In genomic region chr11:104580091-104580490, GRCm38 (mm10) we compare ENCODE assay signal across 16 mouse cellular contexts. TPM values are rescaled to one million over a fixed set of nuclear protein-coding genes. Genes with fewer than 3 reads are reported as not detected.
DNase-seq lines count a peak whose midpoint lies in the region; ATAC-seq and TF ChIP-seq lines count a peak whose summit lies in the region.
"Had no signal": no experiment of that assay in that cellular context is flagged by ENCODE, and none has a peak within 500 bp of the region (broad histone marks: within the 10 kb centered on the region; RNA-seq: fewer than 3 reads in every experiment).

No protein-coding gene starts in this region.

- WGBS in forebrain, postnatal 0 days = 58% methylated on average over 6 of the region's 6 CpGs
- WGBS in forebrain, embryonic 12.5 days = 82% methylated on average over 6 of the region's 6 CpGs
- WGBS in heart, postnatal 0 days = 31% methylated on average over 6 of the region's 6 CpGs
- 49% methylated on average over 6 of the region's 6 CpGs for WGBS in lung, embryonic 15.5 days

- no peaks in the 10 kb centered on the region for H3K4me1 ChIP-seq in forebrain, postnatal 0 days (ENCODE audit: insufficient read depth)
- H3K4me1 ChIP-seq in forebrain, embryonic 12.5 days = no peaks in the 10 kb centered on the region; the same call in 1 of the 2 replicates
- peaks cover 31% of the 10 kb centered on the region for H3K4me1 ChIP-seq in heart, postnatal 0 days (ENCODE audit: control insufficient read depth, insufficient read depth)
- peaks cover 13% of the 10 kb centered on the region for H3K4me1 ChIP-seq in lung, embryonic 15.5 days
- H3K4me1 ChIP-seq: liver, embryonic 15.5 days had no signal

- no peaks in the 10 kb centered on the region for H3K9me3 ChIP-seq in forebrain, postnatal 0 days (ENCODE audit: low read length)
- no peaks in the 10 kb centered on the region for H3K9me3 ChIP-seq in forebrain, embryonic 12.5 days
- no peaks in the 10 kb centered on the region for H3K9me3 ChIP-seq in heart, postnatal 0 days (replicated peaks; ENCODE audit: control insufficient read depth, low read length)
- no peaks in the 10 kb centered on the region for H3K9me3 ChIP-seq in lung, embryonic 15.5 days
- H3K9me3 ChIP-seq: hindbrain, embryonic 12.5 days; limb, embryonic 13.5 days; liver, embryonic 15.5 days had no signal

- TF ChIP-seq POLR2A in brain, embryonic 14.5 days (IDR thresholded peaks at IDR 0.05; ENCODE audit: borderline replicate concordance, extremely low read depth, insufficient read depth, insufficient read length, poor library complexity, severe bottlenecking) = no peak

- H3K4me2 ChIP-seq in forebrain, postnatal 0 days (ENCODE audit: low read depth) = no peak overlapping the region
- H3K4me2 ChIP-seq in forebrain, embryonic 12.5 days = no peak overlapping the region
- H3K4me2 ChIP-seq in heart, postnatal 0 days (ENCODE audit: low read depth, low read length) = peak overlapping the region; percentile 1; the same call in 1 of the 2 replicates
- no peak overlapping the region for H3K4me2 ChIP-seq in lung, embryonic 15.5 days
- H3K4me2 ChIP-seq: hindbrain, embryonic 12.5 days; limb, embryonic 13.5 days; liver, embryonic 15.5 days had no signal

- H3K9ac ChIP-seq in forebrain, postnatal 0 days = no peak overlapping the region
- no peak overlapping the region for H3K9ac ChIP-seq in forebrain, embryonic 12.5 days
- no peak overlapping the region for H3K9ac ChIP-seq in heart, postnatal 0 days (replicated peaks; ENCODE audit: low read depth, low read length)
- H3K9ac ChIP-seq in lung, embryonic 15.5 days = no peak overlapping the region
- H3K9ac ChIP-seq: hindbrain, embryonic 12.5 days; limb, embryonic 13.5 days; liver, embryonic 15.5 days had no signal

- H3K4me3 ChIP-seq in forebrain, postnatal 0 days (ENCODE audit: low read depth, low read length) = no peak overlapping the region
- H3K4me3 ChIP-seq in forebrain, embryonic 12.5 days (replicated peaks) = no peak overlapping the region
- no peak overlapping the region for H3K4me3 ChIP-seq in heart, postnatal 0 days (ENCODE audit: low read depth, low read length)
- H3K4me3 ChIP-seq in lung, embryonic 15.5 days = no peak overlapping the region
- H3K4me3 ChIP-seq: hindbrain, embryonic 12.5 days; limb, embryonic 13.5 days; liver, embryonic 15.5 days had no signal

- no peak for TF ChIP-seq CTCF in forebrain, postnatal 0 days (IDR thresholded peaks at IDR 0.05; ENCODE audit: low read depth)
- TF ChIP-seq CTCF in heart, postnatal 0 days (IDR thresholded peaks at IDR 0.05; ENCODE audit: low read depth) = no peak
- no peak for TF ChIP-seq CTCF in brain, embryonic 14.5 days (IDR thresholded peaks at IDR 0.05; ENCODE audit: borderline replicate concordance, extremely low read depth, insufficient read depth, insufficient read length)

- H3K27me3 ChIP-seq in forebrain, postnatal 0 days (ENCODE audit: insufficient read depth, low read length) = no peaks in the 10 kb centered on the region
- H3K27me3 ChIP-seq in forebrain, embryonic 12.5 days = no peaks in the 10 kb centered on the region
- H3K27me3 ChIP-seq in heart, postnatal 0 days (ENCODE audit: control insufficient read depth, insufficient read depth, low read length) = no peaks in the 10 kb centered on the region
- H3K27me3 ChIP-seq in lung, embryonic 15.5 days = no peaks in the 10 kb centered on the region
- H3K27me3 ChIP-seq: hindbrain, embryonic 12.5 days; Patski had no signal

- TF ChIP-seq EP300 in heart, postnatal 0 days (IDR thresholded peaks at IDR 0.05; ENCODE audit: low read depth) = no peak

- H3K36me3 ChIP-seq in forebrain, postnatal 0 days (ENCODE audit: insufficient read depth) = no peaks in the 10 kb centered on the region
- no peaks in the 10 kb centered on the region for H3K36me3 ChIP-seq in forebrain, embryonic 12.5 days (replicated peaks)
- H3K36me3 ChIP-seq in heart, postnatal 0 days (replicated peaks; ENCODE audit: control insufficient read depth, insufficient read depth, low read length) = no peaks in the 10 kb centered on the region; the same call in 1 of the 2 replicates
- H3K36me3 ChIP-seq in lung, embryonic 15.5 days = no peaks in the 10 kb centered on the region
- H3K36me3 ChIP-seq: hindbrain, embryonic 12.5 days; limb, embryonic 13.5 days; liver, embryonic 15.5 days had no signal

- no peak overlapping the region for H3K27ac ChIP-seq in forebrain, postnatal 0 days (ENCODE audit: low read depth, low read length)
- H3K27ac ChIP-seq in forebrain, embryonic 12.5 days = no peak overlapping the region
- no peak overlapping the region for H3K27ac ChIP-seq in heart, postnatal 0 days (ENCODE audit: low read depth)
- 0 out of 2 replicates have a peak overlapping the region, but pooled peaks have one; percentile 6 for H3K27ac ChIP-seq in lung, embryonic 15.5 days
- H3K27ac ChIP-seq: hindbrain, embryonic 12.5 days; limb, embryonic 13.5 days; liver, embryonic 15.5 days had no signal

- ATAC-seq in forebrain, postnatal 0 days = 0 out of 2 replicates have a peak, but pooled peaks have one; percentile 27
- ATAC-seq in forebrain, embryonic 12.5 days (ENCODE audit: low FRiP score) = no peak
- peak; percentile 30; the same call in 1 of the 2 replicates for ATAC-seq in heart, postnatal 0 days (ENCODE audit: insufficient read depth, low read depth)
- 0 out of 2 replicates have a peak, but pooled peaks have one; percentile 55 for ATAC-seq in lung, embryonic 15.5 days (ENCODE audit: borderline replicate concordance, extremely low read depth, low FRiP score, low TSS enrichment)
- ATAC-seq: intestine, embryonic 16.5 days; Patski had no signal

- DNase-seq in forebrain, postnatal 0 days = no peak
- peak; percentile 60 for DNase-seq in heart, postnatal 0 days (ENCODE audit: low spot score)
- no peak for DNase-seq in heart, adult 18-20 months
- no peak for DNase-seq in lung, postnatal 14 days
- peak; percentile 31 for DNase-seq in brain, embryonic 14.5 days (ENCODE audit: low read depth)
- DNase-seq: adrenal gland, postnatal 36 days; cerebellum, postnatal 10 days; gastrocnemius, postnatal 14 days; thymus, postnatal 25 days had no signal

RNA-seq across cellular contexts. Expression of gene Itgb3, which starts 27.7 kb away (rescaled TPM):
- total RNA-seq in forebrain, postnatal 0 days (2014; rRNA removed) = 1.2 and 1.9 TPM in 2 replicates
- polyA plus RNA-seq in forebrain, postnatal 0 days (2015; fragmentation: Nextera tagmentation; extraction: Ambion mirVana) = 0.47 and 0.71 TPM in 2 replicates
- 1.6 and 1.8 TPM in 2 replicates for polyA plus RNA-seq in forebrain, embryonic 12.5 days (2016; fragmentation: Nextera tagmentation; extraction: Ambion mirVana)
- total RNA-seq in heart, postnatal 0 days (2014; rRNA removed; ENCODE audit: low replicate concordance) = 5.2 and 16.4 TPM in 2 replicates
- 1.6 and 1.7 TPM in 2 replicates for polyA plus RNA-seq in heart, postnatal 0 days (2015; fragmentation: Nextera tagmentation; extraction: Ambion mirVana)
- 1 to 10 TPM; 3.6 to 4.5 TPM for total RNA-seq in heart, adult 18-20 months (2021)
- 4.4 TPM in 2 replicates for polyA plus RNA-seq in lung, embryonic 15.5 days (2015; fragmentation: Nextera tagmentation; extraction: Ambion mirVana)
- 0.64 and 1.9 TPM in 2 replicates for polyA plus RNA-seq in brain, embryonic 14.5 days (2012; rRNA removed)

RNA-seq across cellular contexts. Expression of gene Myl4, which starts 29.6 kb away (rescaled TPM):
- 0.67 and 5.8 TPM in 2 replicates for total RNA-seq in forebrain, postnatal 0 days (2014; rRNA removed)
- polyA plus RNA-seq in forebrain, postnatal 0 days (2015; fragmentation: Nextera tagmentation; extraction: Ambion mirVana) = 4.6 and 5.3 TPM in 2 replicates
- polyA plus RNA-seq in forebrain, embryonic 12.5 days (2016; fragmentation: Nextera tagmentation; extraction: Ambion mirVana) = 1.4 and 2.0 TPM in 2 replicates
- total RNA-seq in heart, postnatal 0 days (2014; rRNA removed; ENCODE audit: low replicate concordance) = 758 and 991 TPM in 2 replicates
- 1,182 and 1,364 TPM in 2 replicates for polyA plus RNA-seq in heart, postnatal 0 days (2015; fragmentation: Nextera tagmentation; extraction: Ambion mirVana)
- 100 to 1,000 TPM; 660 to 761 TPM for total RNA-seq in heart, adult 18-20 months (2021)
- 69.5 and 133 TPM in 2 replicates for polyA plus RNA-seq in lung, embryonic 15.5 days (2015; fragmentation: Nextera tagmentation; extraction: Ambion mirVana)
- polyA plus RNA-seq in brain, embryonic 14.5 days (2012; rRNA removed) = 3.4 and 5.0 TPM in 2 replicates

RNA-seq across cellular contexts. Expression of gene Cdc27, which starts 29.7 kb away (rescaled TPM):
- 34.9 and 46.5 TPM in 2 replicates for total RNA-seq in forebrain, postnatal 0 days (2014; rRNA removed)
- 23.3 and 33.2 TPM in 2 replicates for polyA plus RNA-seq in forebrain, postnatal 0 days (2015; fragmentation: Nextera tagmentation; extraction: Ambion mirVana)
- 52.6 and 53.7 TPM in 2 replicates for polyA plus RNA-seq in forebrain, embryonic 12.5 days (2016; fragmentation: Nextera tagmentation; extraction: Ambion mirVana)
- total RNA-seq in heart, postnatal 0 days (2014; rRNA removed; ENCODE audit: low replicate concordance) = 16.6 and 18.3 TPM in 2 replicates
- polyA plus RNA-seq in heart, postnatal 0 days (2015; fragmentation: Nextera tagmentation; extraction: Ambion mirVana) = 19.6 and 20.5 TPM in 2 replicates
- total RNA-seq in heart, adult 18-20 months (2021) = 10 to 100 TPM; 23.4 to 28.8 TPM
- polyA plus RNA-seq in lung, embryonic 15.5 days (2015; fragmentation: Nextera tagmentation; extraction: Ambion mirVana) = 40.5 and 41.3 TPM in 2 replicates
- 26.8 and 34.2 TPM in 2 replicates for polyA plus RNA-seq in brain, embryonic 14.5 days (2012; rRNA removed)

Comparison
In these comparisons a context has a peak if more than half of its experiments do, and no peak if none do; other contexts are left out.
1. DNase-seq: peak in heart, postnatal 0 days (single experiment) and brain, embryonic 14.5 days (single experiment); none in forebrain, postnatal 0 days (single experiment), heart, adult 18-20 months (0 of 2) and lung, postnatal 14 days (single experiment).
2. RNA of gene Myl4, which starts 29.6 kb away (polyA plus RNA-seq): 1,182 to 1,364 TPM in heart, postnatal 0 days and 69.5 to 133 TPM in lung, embryonic 15.5 days; 4.6 to 5.3 TPM in forebrain, postnatal 0 days, 3.4 to 5.0 TPM in brain, embryonic 14.5 days and 1.4 to 2.0 TPM in forebrain, embryonic 12.5 days; every median in the first group is over 10 times any median in the second.